Mouse (Mus musculus) mammary gland, adult 2 months (tissue): ENCODE results near the gene Osgepl1. TPM values are rescaled to one million over a fixed set of nuclear protein-coding genes. Genes with fewer than 3 reads are reported as not detected.

Experiments
- polyA plus RNA-seq: library from polyadenylated mRNA; depleted of rRNA; stranded (reverse); fragments of >200 nt; gene quantifications from 2 replicates; pipeline ENCODE4 v1.2.3, GENCODE M21; 2012; ENCODE audit warnings: low replicate concordance; rRNA removed

Gene Osgepl1
- polyA plus RNA-seq: 2.6 and 9.3 TPM in 2 replicates

DNA sequence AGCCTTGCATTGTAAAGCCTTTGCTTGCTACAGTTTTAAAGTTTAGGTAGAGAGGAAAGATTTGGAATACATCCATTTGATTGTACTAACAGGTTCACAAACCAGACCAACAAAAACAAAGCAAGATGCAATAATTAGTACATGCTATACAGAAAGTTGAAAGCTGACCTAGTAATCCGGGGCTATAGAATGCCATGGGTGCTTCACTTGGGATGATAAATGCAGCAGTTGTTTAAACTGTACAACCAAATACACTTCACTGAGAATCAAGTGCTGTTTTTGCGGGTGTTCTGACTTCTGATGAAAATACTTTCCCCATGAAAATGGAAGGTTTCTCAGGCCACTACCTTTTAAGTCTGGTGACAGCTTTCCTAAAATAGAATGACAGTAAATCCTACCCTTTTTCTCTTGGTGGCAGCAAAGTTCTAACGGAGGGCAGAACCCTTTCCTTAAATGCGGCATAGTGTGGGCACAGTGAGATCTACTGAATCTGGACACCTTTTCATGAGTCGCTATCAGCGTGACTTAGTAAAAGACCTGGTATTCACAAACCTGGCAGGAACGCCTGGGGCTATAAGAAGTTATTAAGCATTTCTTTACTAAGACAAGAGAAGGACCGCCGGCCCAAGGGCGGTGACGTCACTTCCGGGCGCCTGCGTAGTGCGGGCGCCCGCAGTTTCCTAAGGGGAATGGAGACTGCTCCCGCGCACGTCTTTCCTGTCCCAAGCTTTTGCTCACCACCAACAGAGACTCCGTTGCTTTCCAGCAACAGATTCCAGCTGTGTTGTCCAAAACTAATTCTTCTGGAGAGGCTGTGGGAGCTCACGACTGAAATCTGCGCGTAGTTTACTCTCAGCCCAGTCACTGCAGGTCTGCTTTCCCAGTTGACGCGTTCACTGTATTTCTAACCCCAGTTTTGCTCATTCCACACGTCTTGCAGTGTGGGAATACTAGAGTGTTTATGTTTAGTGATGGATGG, at the start of gene Osgepl1:
TSS of gene Osgepl1 (plus strand) at position 636 of the 979 bp plus-strand sequence.

DNA sequence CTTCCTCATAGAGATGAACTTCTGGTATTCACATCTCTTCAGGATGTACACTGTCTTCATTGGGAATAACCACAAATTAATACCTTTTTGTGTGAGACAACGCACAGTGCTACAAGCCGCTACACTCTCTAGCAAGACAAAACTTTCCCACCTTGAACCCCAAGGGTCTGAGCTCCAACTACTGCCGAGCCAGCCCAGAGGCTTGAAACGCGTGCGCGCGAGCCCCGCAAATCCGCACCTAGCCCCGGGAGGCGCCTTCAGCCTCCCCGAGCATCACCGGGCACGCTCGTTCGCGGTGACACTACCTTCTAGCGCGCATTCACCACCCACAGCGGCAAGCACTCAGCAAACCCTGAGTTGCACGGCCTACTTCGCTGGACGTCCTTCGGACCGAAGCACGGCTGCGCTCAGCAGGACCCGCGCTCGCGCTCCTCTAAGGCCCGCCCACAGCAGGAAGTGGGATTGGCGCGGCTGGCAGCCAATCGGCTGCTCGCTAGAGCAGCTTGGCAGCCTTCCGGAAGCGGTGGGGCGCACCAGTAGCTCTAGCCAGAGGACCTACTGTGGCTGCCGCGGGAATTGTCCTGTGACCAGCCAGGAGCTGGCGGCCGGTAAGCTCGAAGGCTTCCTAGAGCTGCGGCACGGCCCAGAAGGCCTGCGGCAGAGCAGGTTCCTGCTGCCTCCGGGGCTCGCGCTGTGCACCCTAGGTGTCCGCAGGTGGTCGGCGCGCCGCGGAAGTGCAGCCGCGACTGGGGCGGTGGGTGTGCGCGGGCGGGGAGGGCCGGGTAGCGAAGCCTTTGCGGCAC, 16.6 kb upstream of the Osgepl1 start, which contains the start of the genes Pms1, Ormdl1 and Gm28778:
TSS of gene Pms1 (minus strand) at position 438 of the 803 bp plus-strand sequence.
TSS of gene Ormdl1 (plus strand) at position 515 of the 803 bp plus-strand sequence.
TSS of gene Gm28778 (plus strand) at position 531 of the 803 bp plus-strand sequence.

DNA sequence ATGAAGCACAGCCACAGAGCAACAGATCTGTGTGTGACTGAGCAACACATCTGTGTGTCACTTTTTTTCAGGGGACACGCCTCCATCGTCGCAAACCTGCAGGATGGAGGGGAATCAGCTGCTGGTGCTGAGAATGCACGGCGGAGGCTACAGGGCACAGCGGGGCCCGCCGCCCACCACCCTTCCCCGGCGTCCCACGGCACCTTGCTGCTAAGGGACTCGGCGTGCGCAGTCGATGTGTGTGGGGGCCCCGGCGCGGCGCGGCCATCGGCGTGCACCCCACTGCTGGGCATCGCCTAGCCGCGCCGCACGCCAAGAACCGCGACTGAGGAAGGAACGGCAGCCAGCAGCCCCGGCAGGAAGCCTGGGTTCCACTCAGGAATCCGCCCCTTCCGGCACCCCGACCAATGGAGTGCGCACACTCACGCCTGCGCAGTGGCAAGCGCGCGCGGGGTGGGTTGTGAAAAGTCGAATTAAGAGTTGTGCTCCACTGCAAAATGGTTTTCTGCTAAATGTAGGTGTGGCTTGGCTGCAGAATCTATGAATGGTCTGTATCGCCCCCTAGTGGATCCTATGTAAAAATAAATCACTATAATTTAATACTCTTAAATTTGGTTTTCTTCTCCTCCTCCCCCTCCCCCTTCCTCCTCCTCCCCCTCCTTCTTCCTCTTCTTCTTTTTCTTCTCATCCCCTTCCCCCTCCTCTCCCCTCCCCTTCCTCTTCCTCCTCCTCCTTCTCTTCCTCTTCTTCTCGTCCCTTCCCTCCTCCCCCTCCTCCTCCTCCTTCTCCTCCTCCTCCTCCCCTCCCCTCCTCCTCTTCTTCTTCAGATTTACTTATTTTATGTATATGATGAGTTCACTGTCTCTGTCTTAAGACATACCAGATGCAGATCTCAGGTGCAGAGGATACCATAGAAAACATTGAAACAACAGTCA, 39.2 kb downstream of the Osgepl1 start, which contains the start of the genes Asdurf, Gm28551 and Asnsd1:
TSS of gene Asdurf (minus strand) at position 293 of the 935 bp plus-strand sequence.
TSS of gene Gm28551 (minus strand) at position 341 of the 935 bp plus-strand sequence.
TSS of gene Asnsd1 (minus strand) at position 426 of the 935 bp plus-strand sequence.

Other genes starting within 250 kb of the Osgepl1 start
- gene 1700019A02Rik, start 126.0 kb upstream of the Osgepl1 start, polyA plus RNA-seq: not detected in 2 replicates
- gene Pms1, start 16.6 kb upstream of the Osgepl1 start, polyA plus RNA-seq: 1.2 and 1.7 TPM in 2 replicates
- 3.7 and 7.6 TPM in 2 replicates for gene Ormdl1, start 16.5 kb upstream of the Osgepl1 start, polyA plus RNA-seq
- 11.3 and 13.0 TPM in 2 replicates for gene Gm28778, start 16.5 kb upstream of the Osgepl1 start, polyA plus RNA-seq
- not detected in 2 replicates for gene Asdurf, start 39.0 kb downstream of the Osgepl1 start, polyA plus RNA-seq
- gene Gm28551, start 39.0 kb downstream of the Osgepl1 start, polyA plus RNA-seq: not detected in 2 replicates
- 3.6 and 11.6 TPM in 2 replicates for gene Asnsd1, start 39.1 kb downstream of the Osgepl1 start, polyA plus RNA-seq